ENCODE assay signal across 15 mouse cellular contexts in the genomic region with DNA sequence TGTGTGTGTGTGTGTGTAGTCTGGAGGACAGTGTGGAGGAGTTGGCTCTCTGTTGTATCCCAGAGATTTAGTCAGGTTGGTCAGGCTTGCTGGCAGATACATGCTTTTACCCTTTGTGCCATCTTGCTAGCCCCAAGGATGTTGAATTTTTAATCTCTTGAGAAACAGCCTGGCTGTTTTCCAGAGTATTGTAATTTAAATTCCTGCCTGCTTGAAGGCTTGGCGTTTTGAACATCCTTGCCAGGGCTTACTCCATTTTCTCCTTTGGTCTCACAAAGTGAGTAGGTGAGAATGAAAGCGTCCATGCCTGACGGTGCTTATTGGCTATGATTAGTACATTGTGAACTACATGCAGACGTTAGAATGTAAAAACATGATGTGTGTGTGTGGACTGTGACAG.
"Had no signal": no experiment of that assay in that cellular context is flagged by ENCODE, and none has a peak within 500 bp of the region (broad histone marks: within the 10 kb centered on the region; RNA-seq: fewer than 3 reads in every experiment).

No protein-coding gene starts in this region.

- H3K4me3 ChIP-seq: layer of hippocampus, adult 2 months; limb, embryonic 12.5 days; liver, embryonic 13.5 days; midbrain, embryonic 15.5 days; neural tube, embryonic 13.5 days; stomach, embryonic 15.5 days had no signal

- DNase-seq: kidney, postnatal 10 days; kidney, postnatal 4 days; liver; liver, embryonic 13.5 days; liver, postnatal 0 days; retina, postnatal 1 day; right cerebral cortex, postnatal 4 days; spleen, adult 18-20 months; thymus, postnatal 36 days had no signal

- H3K4me2 ChIP-seq: limb, embryonic 12.5 days; liver, embryonic 13.5 days; midbrain, embryonic 15.5 days; neural tube, embryonic 13.5 days; stomach, embryonic 15.5 days had no signal

- H3K27me3 ChIP-seq: limb, embryonic 12.5 days; liver, embryonic 13.5 days; midbrain, embryonic 15.5 days; neural tube, embryonic 13.5 days; stomach, embryonic 15.5 days had no signal

- H3K9me3 ChIP-seq: limb, embryonic 12.5 days; liver, embryonic 13.5 days; midbrain, embryonic 15.5 days; neural tube, embryonic 13.5 days; stomach, embryonic 15.5 days had no signal

- ATAC-seq: intestine, postnatal 0 days; liver, postnatal 0 days; midbrain, embryonic 15.5 days had no signal

- H3K27ac ChIP-seq: layer of hippocampus, adult 2 months; limb, embryonic 12.5 days; liver, embryonic 13.5 days; midbrain, embryonic 15.5 days; neural tube, embryonic 13.5 days; stomach, embryonic 15.5 days had no signal

- H3K4me1 ChIP-seq: limb, embryonic 12.5 days; liver, embryonic 13.5 days; neural tube, embryonic 13.5 days; stomach, embryonic 15.5 days had no signal

- H3K9ac ChIP-seq: limb, embryonic 12.5 days; liver, embryonic 13.5 days; liver, postnatal 0 days; midbrain, embryonic 15.5 days; neural tube, embryonic 13.5 days; stomach, embryonic 15.5 days had no signal
